Mouse (Mus musculus) MEL (cell line): ENCODE results near the gene Fgb. TPM values are rescaled to one million over a fixed set of nuclear protein-coding genes. Genes with fewer than 3 reads are reported as not detected.

Experiments used
- DNase-seq: peaks from one replicate; pipeline ENCODE4 v3.0.0; 2011; ENCODE audit warnings: low read depth, low spot score
- H3K27ac ChIP-seq: 2 replicates; pipeline ENCODE4 v1.5.1; 2012; ENCODE audit warnings: low read depth, mild to moderate bottlenecking, control low read depth, low read length, moderate library complexity; ENCODE audit not compliant: control insufficient read depth
- H3K27me3 ChIP-seq, 2 experiments: fragments of 150-350 bp in 1 of 2; sonication (generic) in 1 of 2; 2 replicates each; pipeline ENCODE4 v1.6.1; 2012; ENCODE audit warnings: low read length in 2 of 2, mild to moderate bottlenecking in 2 of 2, improper control_type of control experiment in 1 of 2, moderate library complexity in 1 of 2; ENCODE audit not compliant: insufficient read depth in 2 of 2, control insufficient read depth in 1 of 2
- H3K36me3 ChIP-seq, 2 experiments: 2 replicates each; pipeline ENCODE4 v1.6.1; 2012 to 2014; ENCODE audit warnings: low read length in 2 of 2, improper control_type of control experiment in 1 of 2, inconsistent platforms in 1 of 2, mild to moderate bottlenecking in 1 of 2; ENCODE audit not compliant: insufficient read depth in 2 of 2, control insufficient read depth in 1 of 2
- H3K4me1 ChIP-seq, 2 experiments: fragments of 150-350 bp in 1 of 2; sonication (generic) in 1 of 2; 2 replicates each; pipeline ENCODE4 v1.6.1; 2012; ENCODE audit warnings: low read length in 2 of 2, improper control_type of control experiment in 1 of 2, mild to moderate bottlenecking in 1 of 2; ENCODE audit not compliant: insufficient read depth in 2 of 2, control insufficient read depth in 1 of 2
- H3K4me3 ChIP-seq, 2 experiments: fragments of 150-350 bp in 1 of 2; sonication (generic) in 1 of 2; 2 replicates each; pipeline ENCODE4 v1.5.1; 2012; ENCODE audit warnings: low read depth in 2 of 2, low read length in 2 of 2, mild to moderate bottlenecking in 2 of 2, moderate library complexity in 2 of 2, control low read depth in 1 of 2, improper control_type of control experiment in 1 of 2; ENCODE audit not compliant: control insufficient read depth in 1 of 2, insufficient read depth in 1 of 2
- H3K79me2 ChIP-seq: 2 replicates; pipeline ENCODE4 v1.6.1; 2012; ENCODE audit warnings: mild to moderate bottlenecking, low read length, moderate library complexity; ENCODE audit not compliant: control insufficient read depth, poor library complexity, insufficient read depth
- H3K9ac ChIP-seq: 2 replicates; pipeline ENCODE4 v1.6.1; 2012; ENCODE audit warnings: low read depth, mild to moderate bottlenecking, control low read depth, low read length, moderate library complexity; ENCODE audit not compliant: control insufficient read depth, poor library complexity, severe bottlenecking
- H3K9me3 ChIP-seq: fragments of 150-350 bp; sonication (generic); replicated peaks from 2 replicates; pipeline ENCODE4 v1.6.1; 2012; ENCODE audit warnings: mild to moderate bottlenecking, low read length, improper control_type of control experiment, moderate library complexity; ENCODE audit not compliant: insufficient read depth
- CHD1 ChIP-seq: IDR thresholded peaks from 2 replicates; pipeline ENCODE4 v1.6.1; 2012; ENCODE audit warnings: low read depth, mild to moderate bottlenecking, inconsistent platforms, low read length, improper control_type of control experiment
- CTCF ChIP-seq, 3 experiments: IDR thresholded peaks in 2 of 3; conservative IDR thresholded peaks in 1 of 3; 2 replicates each; pipeline ENCODE4 v1.5.1; 2011 to 2012; ENCODE audit warnings: low read length in 3 of 3, low read depth in 2 of 3, mild to moderate bottlenecking in 2 of 3, improper control_type of control experiment in 1 of 3, inconsistent platforms in 1 of 3, mixed read lengths in 1 of 3, moderate library complexity in 1 of 3; ENCODE audit not compliant: control insufficient read depth in 1 of 3, insufficient read depth in 1 of 3, poor library complexity in 1 of 3, severe bottlenecking in 1 of 3
- E2F4 ChIP-seq: IDR thresholded peaks from 2 replicates; pipeline ENCODE4 v1.6.1; 2011; ENCODE audit warnings: low read depth, low read length, improper control_type of control experiment, borderline replicate concordance
- ELF1 ChIP-seq: IDR thresholded peaks from 2 replicates; pipeline ENCODE4 v1.6.1; 2014; ENCODE audit warnings: low read depth, mild to moderate bottlenecking, inconsistent platforms, low read length, improper control_type of control experiment, moderate library complexity
- EP300 ChIP-seq, 2 experiments: IDR thresholded peaks; 2 replicates each; pipeline ENCODE4 v1.6.1; 2011; ENCODE audit warnings: improper control_type of control experiment in 2 of 2, low read length in 2 of 2, low read depth in 1 of 2, mild to moderate bottlenecking in 1 of 2
- GABPA ChIP-seq: IDR thresholded peaks from 2 replicates; pipeline ENCODE4 v1.6.1; 2012; ENCODE audit warnings: low read depth, mild to moderate bottlenecking, inconsistent platforms, low read length, improper control_type of control experiment, moderate library complexity
- GATA1 ChIP-seq: IDR thresholded peaks from 2 replicates; pipeline ENCODE4 v1.6.1; 2011; ENCODE audit warnings: low read depth, low read length, improper control_type of control experiment
- HCFC1 ChIP-seq: IDR thresholded peaks from 2 replicates; pipeline ENCODE4 v1.6.1; 2012; ENCODE audit warnings: low read depth, mild to moderate bottlenecking, inconsistent platforms, low read length, improper control_type of control experiment, moderate library complexity
- KAT2A ChIP-seq: conservative IDR thresholded peaks from 2 replicates; pipeline ENCODE4 v1.6.1; 2012; ENCODE audit warnings: low read depth, low read length, improper control_type of control experiment, inconsistent platforms
- MAFK ChIP-seq: IDR thresholded peaks from 2 replicates; pipeline ENCODE4 v1.6.1; 2011; ENCODE audit warnings: low read depth, mild to moderate bottlenecking, low read length, improper control_type of control experiment, borderline replicate concordance
- MAZ ChIP-seq: IDR thresholded peaks from 2 replicates; pipeline ENCODE4 v1.6.1; 2012; ENCODE audit warnings: low read depth, mild to moderate bottlenecking, inconsistent platforms, low read length, improper control_type of control experiment
- MYC ChIP-seq: IDR thresholded peaks from 2 replicates; pipeline ENCODE4 v1.6.1; 2011; ENCODE audit warnings: low read depth, mild to moderate bottlenecking, low read length, improper control_type of control experiment, moderate library complexity
- NELFE ChIP-seq: IDR thresholded peaks from 2 replicates; pipeline ENCODE4 v1.6.1; 2011; ENCODE audit warnings: low read depth, low read length, improper control_type of control experiment
- POLR2A ChIP-seq, 2 experiments: IDR thresholded peaks; 2 replicates each; pipeline ENCODE4 v1.6.1; 2011 to 2012; ENCODE audit warnings: low read length in 2 of 2, mild to moderate bottlenecking in 2 of 2, control low read depth in 1 of 2, improper control_type of control experiment in 1 of 2, low read depth in 1 of 2, moderate library complexity in 1 of 2; ENCODE audit not compliant: control insufficient read depth in 1 of 2, insufficient read depth in 1 of 2, poor library complexity in 1 of 2
- RCOR1 ChIP-seq: IDR thresholded peaks from 2 replicates; pipeline ENCODE4 v1.6.1; 2012; ENCODE audit warnings: low read depth, mild to moderate bottlenecking, inconsistent platforms, low read length, improper control_type of control experiment
- SIN3A ChIP-seq: IDR thresholded peaks from 2 replicates; pipeline ENCODE4 v1.6.1; 2012; ENCODE audit warnings: low read length, improper control_type of control experiment, inconsistent platforms
- TBP ChIP-seq: IDR thresholded peaks from 2 replicates; pipeline ENCODE4 v1.8.0; 2011; ENCODE audit warnings: low read depth, low read length, improper control_type of control experiment
- TCF12 ChIP-seq: IDR thresholded peaks from 2 replicates; pipeline ENCODE4 v1.6.1; 2014; ENCODE audit warnings: low read depth, mild to moderate bottlenecking, inconsistent platforms, low read length, improper control_type of control experiment, moderate library complexity
- USF2 ChIP-seq, 2 experiments: IDR thresholded peaks; 2 replicates each; pipeline ENCODE4 v1.6.1; 2011 to 2012; ENCODE audit warnings: improper control_type of control experiment in 2 of 2, low read length in 2 of 2, borderline replicate concordance in 1 of 2, inconsistent platforms in 1 of 2, low read depth in 1 of 2, mild to moderate bottlenecking in 1 of 2; ENCODE audit not compliant: insufficient read depth in 1 of 2
- ZKSCAN1 ChIP-seq: IDR thresholded peaks from 2 replicates; pipeline ENCODE4 v1.6.1; 2012; ENCODE audit warnings: low read depth, mild to moderate bottlenecking, inconsistent platforms, low read length, improper control_type of control experiment, moderate library complexity
- ZNF384 ChIP-seq: IDR thresholded peaks from 2 replicates; pipeline ENCODE4 v1.6.1; 2012; ENCODE audit warnings: low read depth, mild to moderate bottlenecking, inconsistent platforms, low read length, improper control_type of control experiment
- polyA plus RNA-seq, 2 experiments: library from polyadenylated mRNA; stranded (reverse) in 1 of 2; unstranded in 1 of 2; fragments of >175 nt in 1 of 2; fragments of >200 nt in 1 of 2; gene quantifications; 2 replicates each; pipeline versions ENCODE4 v1.2.1 to v1.2.4; 2012; ENCODE audit warnings: low replicate concordance in 2 of 2, low read depth in 1 of 2; ENCODE audit not compliant: insufficient read length in 2 of 2, insufficient read depth in 1 of 2, missing spikeins in 1 of 2
- total RNA-seq: library from RNA; depleted of rRNA; stranded (reverse); fragments of 300-350 nt; gene quantifications from 2 replicates; pipeline ENCODE4 v1.2.3, GENCODE M21; 2012

Fgb gene
- total and polyA plus RNA-seq, 3 experiments = not detected

DNA sequence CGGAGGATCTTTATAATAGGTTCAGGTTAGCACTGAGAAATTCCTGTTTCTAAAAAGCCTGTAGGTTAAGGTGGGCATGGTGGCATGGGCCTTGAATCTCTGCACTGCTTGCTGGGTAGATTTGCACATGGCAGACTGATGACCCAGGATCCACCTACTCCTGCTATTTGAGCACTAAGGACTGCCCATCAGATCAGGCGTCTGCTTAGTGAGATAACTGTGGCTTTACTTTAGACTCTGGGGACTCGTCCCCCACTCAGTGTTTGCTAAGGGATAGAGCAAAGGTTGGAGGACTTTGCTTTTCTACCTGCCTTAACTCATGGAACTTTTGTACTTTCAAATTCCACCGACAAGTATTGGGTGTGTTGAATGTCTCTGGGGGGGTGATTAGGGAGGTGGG, 10.0 kb downstream of the Fgb start:
- no peaks in the 10 kb centered on the region for H3K79me2 ChIP-seq

DNA sequence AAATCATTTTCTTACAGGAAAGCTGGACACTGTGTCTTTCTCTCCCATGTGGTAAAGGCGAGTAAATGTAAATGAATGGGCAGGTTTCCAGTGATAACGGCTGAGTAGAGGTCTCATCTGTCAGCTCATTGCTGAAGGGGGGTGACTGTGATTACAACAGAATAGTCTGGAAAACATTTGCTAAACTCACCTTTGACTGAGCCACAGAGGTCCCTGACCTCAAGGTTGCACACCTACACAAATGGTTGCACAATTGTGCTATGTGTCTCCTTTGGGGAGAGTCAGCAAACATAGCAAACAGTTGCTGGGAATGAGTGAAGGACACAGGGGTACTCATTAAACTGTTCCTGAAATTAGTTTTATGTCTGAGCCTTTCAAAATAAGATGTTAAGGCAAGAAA, 10.8 kb downstream of the Fgb start:
- no peak overlapping the region for H3K4me3 ChIP-seq
- no peaks in the 10 kb centered on the region for H3K36me3 ChIP-seq
- H3K79me2 ChIP-seq = no peaks in the 10 kb centered on the region
- TF ChIP-seq CHD1 (no peak), GABPA (no peak), USF2 (IDR thresholded peaks at IDR 0.05; ENCODE audit: borderline replicate concordance in 1 of 2, insufficient read depth in 1 of 2, low read depth in 1 of 2, low read length in 2 of 2) (no peak), RCOR1 (no peak), KAT2A (no peak), EP300 (IDR thresholded peaks at IDR 0.05; ENCODE audit: low read depth in 1 of 2, low read length in 2 of 2) (no peak), TCF12 (no peak), E2F4 (no peak), GATA1 (no peak), MAZ (no peak), HCFC1 (no peak), SIN3A (no peak), ZKSCAN1 (no peak), ZNF384 (no peak), CTCF (IDR thresholded peaks at IDR 0.05 in 2 of 3, conservative IDR thresholded peaks at IDR 0.05 in 1 of 3; ENCODE audit: control insufficient read depth in 1 of 3, insufficient read depth in 1 of 3, low read depth in 2 of 3, low read length in 3 of 3, poor library complexity in 1 of 3, severe bottlenecking in 1 of 3) (no peak), MYC (no peak), POLR2A (IDR thresholded peaks at IDR 0.05; ENCODE audit: control insufficient read depth in 1 of 2, insufficient read depth in 1 of 2, low read depth in 1 of 2, low read length in 2 of 2, poor library complexity in 1 of 2) (no peak)
- no peak overlapping the region for H3K27ac ChIP-seq
- H3K4me1 ChIP-seq = no peaks in the 10 kb centered on the region
- H3K27me3 ChIP-seq = no peaks in the 10 kb centered on the region
- DNase-seq = no peak
- H3K9me3 ChIP-seq = no peaks in the 10 kb centered on the region
- H3K9ac ChIP-seq = no peak overlapping the region

More for the DNA sequence above, 10.0 kb downstream of the Fgb start:
- DNase-seq = no peak
- H3K27me3 ChIP-seq = no peaks in the 10 kb centered on the region
- no peaks in the 10 kb centered on the region for H3K36me3 ChIP-seq
- no peak for TF ChIP-seq TBP
- no peak for TF ChIP-seq NELFE
- no peak for TF ChIP-seq ELF1
- TF ChIP-seq MAFK = no peak
- H3K9me3 ChIP-seq = no peaks in the 10 kb centered on the region
- H3K27ac ChIP-seq = no peak overlapping the region
- H3K9ac ChIP-seq = no peak overlapping the region
- no peaks in the 10 kb centered on the region for H3K4me1 ChIP-seq
- no peak overlapping the region for H3K4me3 ChIP-seq
